Mouse (Mus musculus): ENCODE results near the gene 4930505A04Rik. TPM values are rescaled to one million over a fixed set of nuclear protein-coding genes. Genes with fewer than 3 reads are reported as not detected.

The 4930505A04Rik gene
- not detected in 2 replicates for polyA plus RNA-seq (2012; ENCODE audit: low replicate concordance)

GRCm38 (mm10) chr11:30471751-30472593, at the start of gene 4930505A04Rik:
Gene 4930505A04Rik, minus strand, starts transcription at chr11:30471827.

Other genes starting within 250 kb of the 4930505A04Rik start
- gene Sptbn1, start 203.7 kb downstream of the 4930505A04Rik start, polyA plus RNA-seq (2012; ENCODE audit: low replicate concordance): 1.4 and 3.3 TPM in 2 replicates
- 0.57 and 1.4 TPM in 2 replicates for gene Acyp2, start 177.8 kb upstream of the 4930505A04Rik start, polyA plus RNA-seq (2012; ENCODE audit: low replicate concordance)